Mouse (Mus musculus) E14TG2a.4 (cell line): ENCODE measurements around the gene Ppp1r18.

Experiments
- CTCF ChIP-seq: conservative IDR thresholded peaks from 2 replicates; pipeline ENCODE4 v1.5.1; 2014; ENCODE audit warnings: low read length
- NANOG ChIP-seq: IDR thresholded peaks from 2 replicates; pipeline ENCODE4 v1.6.1; 2014; ENCODE audit warnings: borderline replicate concordance, low read length, mixed read lengths
- POU5F1 ChIP-seq: IDR thresholded peaks from 2 replicates; pipeline ENCODE4 v1.6.1; 2014; ENCODE audit warnings: low read length, borderline replicate concordance

DNA sequence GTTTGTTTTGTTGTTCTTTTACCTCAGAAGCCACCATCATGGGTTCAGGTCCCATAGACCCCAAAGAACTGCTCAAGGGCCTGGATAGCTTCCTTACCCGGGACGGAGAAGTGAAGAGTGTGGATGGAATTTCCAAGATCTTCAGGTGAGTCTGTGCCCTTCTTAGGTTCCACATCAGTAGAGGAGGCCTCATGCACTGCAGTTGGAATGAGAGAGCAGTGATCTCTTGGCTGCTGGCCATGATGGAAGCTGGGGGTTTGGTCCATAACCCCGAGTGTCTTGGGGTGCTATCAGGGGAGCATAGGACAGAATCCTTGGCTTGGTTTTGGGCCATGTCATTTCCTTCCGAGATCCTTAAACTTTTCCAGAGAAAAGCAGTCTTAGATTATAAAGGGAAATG, 57.9 kb downstream of the Ppp1r18 start:
- no peak for TF ChIP-seq CTCF
- TF ChIP-seq NANOG = no peak
- TF ChIP-seq POU5F1 = no peak
